Mouse (Mus musculus) bone marrow, adult 2 months (tissue): ENCODE data around the gene Kat14. TPM values are rescaled to one million over a fixed set of nuclear protein-coding genes. Genes with fewer than 3 reads are reported as not detected.
"Not testable (repeated sequence)": the region's sequence is repeated elsewhere in the genome, so short reads cannot be mapped to it uniquely, and the experiment has no call there.

Source experiments
- H3K27ac ChIP-seq: fragments of 200-500 bp; 2 replicates; pipeline ENCODE4 v1.5.1; 2012; ENCODE audit warnings: low read depth, mild to moderate bottlenecking, control low read depth, inconsistent platforms, low read length; ENCODE audit not compliant: control insufficient read depth, poor library complexity, insufficient read depth
- H3K4me1 ChIP-seq: fragments of 200-500 bp; 2 replicates; pipeline ENCODE4 v1.6.1; 2011; ENCODE audit warnings: low read length; ENCODE audit not compliant: control insufficient read depth, insufficient read depth
- H3K4me3 ChIP-seq: fragments of 200-500 bp; replicated peaks from 2 replicates; pipeline ENCODE3; 2011; ENCODE audit warnings: mild to moderate bottlenecking, low read depth, low read length, control low read depth; ENCODE audit not compliant: control insufficient read depth
- CTCF ChIP-seq: fragments of 200-500 bp; IDR thresholded peaks from 2 replicates; pipeline ENCODE4 v1.5.1; 2011; ENCODE audit warnings: low read length, control low read depth; ENCODE audit not compliant: control insufficient read depth, insufficient read depth
- POLR2A ChIP-seq: fragments of 200-500 bp; IDR thresholded peaks from 2 replicates; pipeline ENCODE4 v1.6.1; 2011; ENCODE audit warnings: low read depth, mild to moderate bottlenecking, control low read depth, low read length, borderline replicate concordance; ENCODE audit not compliant: control insufficient read depth
- WGBS: fragments of 180-500 bp; shearing (Covaris S2); methylation state at CpG from one replicate; pipeline ENCODE4 v1.1.7; 2018; 5-methylcytosine and 5-hydroxymethylcytosine counted together
- polyA plus RNA-seq: library from polyadenylated mRNA; stranded (reverse); fragments of >200 nt; gene quantifications from 2 replicates; pipeline ENCODE4 v1.2.4, GENCODE M21; 2011; ENCODE audit warnings: low replicate concordance; ENCODE audit not compliant: missing spikeins, insufficient read depth, insufficient read length

The Kat14 gene
- polyA plus RNA-seq, 1 experiment = 20.0 TPM

DNA sequence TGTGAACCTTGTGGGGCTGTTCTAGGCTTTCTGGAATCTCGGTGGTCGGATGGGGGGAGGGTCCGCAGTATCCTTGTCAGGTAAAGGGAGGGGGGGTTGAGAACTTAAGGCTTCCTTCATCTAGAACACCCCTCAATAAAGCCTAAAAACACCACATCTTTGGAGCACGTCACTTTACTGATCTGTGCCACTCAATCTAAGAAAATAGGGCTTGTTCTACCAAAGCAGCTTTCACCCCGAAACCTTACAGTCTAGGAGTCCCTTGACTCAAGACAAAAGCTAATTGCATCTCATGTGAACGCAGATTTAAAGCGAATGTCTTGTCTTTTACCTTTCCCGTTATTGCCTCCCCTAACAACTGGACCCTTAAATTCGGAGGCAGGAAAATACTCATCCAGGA lies 36.3 kb upstream of the Kat14 start:
- no peaks in the 10 kb centered on the region for H3K4me1 ChIP-seq
- H3K27ac ChIP-seq = no peak overlapping the region
- WGBS = 9% methylated on average over 9 of the region's 9 CpGs
- TF ChIP-seq CTCF = no peak
- TF ChIP-seq POLR2A = no peak
- H3K4me3 ChIP-seq = no peak overlapping the region

DNA sequence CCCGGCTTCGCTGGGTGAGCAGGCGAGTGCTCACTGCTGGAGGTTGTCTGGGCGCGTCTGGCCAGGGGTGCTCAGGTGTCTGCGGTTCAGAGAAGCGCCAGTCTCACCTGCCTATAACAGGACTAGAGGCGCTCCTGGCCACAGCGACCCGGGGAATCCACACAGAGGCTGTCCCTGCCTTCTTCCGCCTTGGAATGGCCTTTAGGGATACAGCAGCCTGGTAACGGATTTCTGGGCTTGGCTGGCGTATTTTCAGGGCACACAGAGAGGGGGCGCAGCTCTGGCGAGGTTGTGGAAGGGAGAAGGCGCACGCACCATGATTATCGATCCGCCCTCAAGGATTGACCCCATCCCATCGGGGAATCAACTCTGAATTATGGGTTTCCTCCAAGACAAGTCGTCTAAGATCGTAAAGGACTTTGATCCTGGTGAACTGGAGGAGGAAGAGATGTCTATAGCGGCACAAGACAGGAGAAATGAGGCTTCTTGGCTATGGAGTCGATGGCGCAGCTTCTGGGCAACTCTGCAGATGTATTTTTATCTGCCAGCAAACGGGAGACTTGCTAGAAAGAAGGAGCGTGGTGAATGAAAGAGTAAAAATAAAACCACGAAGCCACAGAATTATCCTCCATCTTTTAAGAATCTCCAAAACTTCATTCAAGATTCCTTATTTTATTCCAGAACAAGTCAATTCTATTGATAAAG lies 35.5 kb upstream of the Kat14 start:
- Histone ChIP-seq H3K4me3 (no peak overlapping the region), H3K27ac (no peak overlapping the region), H3K4me1 (no peaks in the 10 kb centered on the region; the same call in 1 of the 2 replicates)
- TF ChIP-seq POLR2A = no peak
- 16% methylated on average over 28 of the region's 28 CpGs for WGBS

DNA sequence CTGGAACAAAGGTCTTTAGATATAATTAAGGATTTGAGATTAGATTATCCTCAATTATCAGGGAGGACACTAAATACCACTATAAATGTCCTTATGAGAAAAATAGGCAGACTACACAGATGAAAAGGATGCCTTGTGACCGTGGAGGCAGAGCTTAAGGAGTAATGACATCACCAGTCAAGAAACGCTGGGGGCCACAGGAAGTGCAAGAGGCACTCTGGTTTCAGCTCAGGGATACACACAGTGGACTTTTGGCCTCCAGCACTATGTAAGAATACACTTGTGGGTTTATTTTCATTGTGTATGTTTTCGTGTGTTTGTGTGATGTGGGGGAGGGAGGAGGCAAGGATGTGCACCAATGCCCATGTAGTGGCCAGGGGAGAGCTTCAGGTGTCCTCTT lies 31.6 kb upstream of the Kat14 start:
- Histone ChIP-seq H3K4me3 (peak overlapping the region; percentile 13), H3K4me1 (no peaks in the 10 kb centered on the region; the same call in 1 of the 2 replicates), H3K27ac (no peak overlapping the region)
- 8% methylated on average over 3 of the region's 3 CpGs for WGBS
- TF ChIP-seq CTCF = no peak
- no peak for TF ChIP-seq POLR2A

- Histone ChIP-seq H3K4me3 (no peak overlapping the region), H3K27ac (no peak overlapping the region), H3K4me1 (no peaks in the 10 kb centered on the region; the same call in 1 of the 2 replicates)
- 15% methylated on average over 7 of the region's 8 CpGs for WGBS
- TF ChIP-seq CTCF = no peak
- TF ChIP-seq POLR2A = no peak
Measured at GRCm38 (mm10) chr2:144337701-144338100, 31.1 kb upstream of the Kat14 start.

GRCm38 (mm10) chr2:144338149-144338548 lies 30.6 kb upstream of the Kat14 start:
- H3K4me3 ChIP-seq, H3K27ac ChIP-seq, H3K4me1 ChIP-seq: not testable (repeated sequence)
- WGBS = 67% methylated on average over 6 of the region's 6 CpGs

- Histone ChIP-seq H3K4me1 (no peaks in the 10 kb centered on the region), H3K27ac (no peak overlapping the region), H3K4me3 (no peak overlapping the region)
- TF ChIP-seq POLR2A (no peak), CTCF (no peak)
- 19% methylated on average over 4 of the region's 4 CpGs for WGBS
Measured at GRCm38 (mm10) chr2:144343158-144343557, 25.6 kb upstream of the Kat14 start.

DNA sequence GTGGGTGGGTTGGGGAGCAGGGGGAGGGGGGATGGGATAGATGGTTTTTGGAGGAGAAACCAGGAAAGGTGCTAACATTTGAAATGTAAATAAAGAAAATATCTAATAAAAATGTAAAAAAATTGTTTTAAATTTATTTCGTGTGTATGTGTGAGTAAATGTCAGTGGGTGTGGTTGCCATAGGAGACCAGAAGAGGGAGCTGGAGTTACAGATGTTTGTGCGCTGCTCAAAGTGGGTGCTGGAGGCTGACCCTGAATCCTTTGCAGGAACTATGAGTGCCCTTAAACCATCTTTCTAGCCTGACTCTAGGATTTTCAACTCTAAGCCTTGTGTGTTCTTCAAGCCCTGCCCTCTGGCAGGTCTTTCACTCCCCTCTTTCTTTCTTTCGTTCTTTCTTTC lies 20.3 kb upstream of the Kat14 start:
- no peaks in the 10 kb centered on the region for H3K4me1 ChIP-seq
- no peak overlapping the region for H3K4me3 ChIP-seq
- TF ChIP-seq CTCF (peak; percentile 27; the same call in 1 of the 2 replicates), POLR2A (no peak)
- no peak overlapping the region for H3K27ac ChIP-seq
- 73% methylated on average over 3 of the region's 3 CpGs for WGBS

DNA sequence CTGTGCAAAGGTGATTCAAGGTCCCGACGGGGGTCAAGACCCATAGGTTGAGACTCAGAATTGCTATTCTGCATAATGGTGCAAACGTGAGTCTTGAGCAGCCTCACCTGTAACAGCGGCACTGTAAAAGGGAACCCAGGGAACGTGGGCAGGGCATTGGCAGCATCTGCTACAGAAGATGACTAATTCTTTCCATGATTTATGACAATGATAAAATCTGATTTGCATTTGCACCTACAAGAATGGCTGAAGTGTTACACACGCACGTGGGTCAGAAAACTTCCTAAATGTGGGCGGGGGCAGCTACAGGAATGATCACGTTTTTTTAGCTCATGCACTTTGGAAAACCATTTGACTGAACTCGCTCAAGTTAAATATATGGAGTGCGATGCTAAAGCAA lies 15.9 kb upstream of the Kat14 start:
- 83% methylated on average over 11 of the region's 11 CpGs for WGBS
- TF ChIP-seq POLR2A (no peak), CTCF (no peak)
- Histone ChIP-seq H3K4me1 (no peaks in the 10 kb centered on the region), H3K27ac (no peak overlapping the region), H3K4me3 (no peak overlapping the region)

- peak; percentile 41; the same call in 1 of the 2 replicates for TF ChIP-seq POLR2A
- no peak for TF ChIP-seq CTCF
- peak overlapping the region; percentile 92 for H3K4me3 ChIP-seq
- no peaks in the 10 kb centered on the region for H3K4me1 ChIP-seq
- H3K27ac ChIP-seq = peak overlapping the region; percentile 92
- WGBS = under 1% methylated on average over 43 of the region's 43 CpGs
Measured at GRCm38 (mm10) chr2:144369020-144369421, 238 bp downstream of the Kat14 start.
